Mouse (Mus musculus): ENCODE results near the gene Tbc1d22b.

The Tbc1d22b gene

GRCm38 (mm10) chr17:29549543-29550428 is at the start of gene Tbc1d22b, which contains the start of gene Gm17657:
Gene Tbc1d22b (plus strand): TSS chr17:29549785.
Gene Gm17657 (minus strand): TSS chr17:29549638.
- in situ Hi-C loops (cut with MboI; ENCODE audit: low sequenced_read_pairs): no loop called here

DNA sequence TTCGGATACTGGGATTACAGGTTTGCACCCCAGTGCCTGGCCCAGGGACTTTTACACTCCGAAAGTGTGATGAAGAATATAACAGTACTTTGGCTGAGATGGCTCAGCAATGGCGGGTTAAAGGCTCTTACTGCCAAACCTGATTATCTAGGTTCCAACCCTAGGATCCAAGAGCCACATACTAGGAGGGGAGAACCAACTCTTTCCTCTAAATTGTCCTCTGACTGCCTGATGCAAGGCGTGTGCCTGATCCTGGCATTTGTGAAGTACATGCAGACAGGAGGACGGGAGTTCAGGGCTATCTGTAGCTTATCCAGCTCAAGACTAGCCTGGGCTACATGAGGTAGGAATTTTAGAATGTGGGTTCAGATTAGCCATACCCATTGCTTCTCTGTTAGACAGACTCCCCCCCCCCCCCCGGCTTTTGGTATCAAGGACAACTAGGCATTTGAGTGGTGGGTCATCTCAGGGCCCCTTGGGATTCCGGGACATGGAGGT is 49.3 kb upstream of the Tbc1d22b start:
- in situ Hi-C loops (cut with MboI; ENCODE audit: low sequenced_read_pairs): no loop called here

DNA sequence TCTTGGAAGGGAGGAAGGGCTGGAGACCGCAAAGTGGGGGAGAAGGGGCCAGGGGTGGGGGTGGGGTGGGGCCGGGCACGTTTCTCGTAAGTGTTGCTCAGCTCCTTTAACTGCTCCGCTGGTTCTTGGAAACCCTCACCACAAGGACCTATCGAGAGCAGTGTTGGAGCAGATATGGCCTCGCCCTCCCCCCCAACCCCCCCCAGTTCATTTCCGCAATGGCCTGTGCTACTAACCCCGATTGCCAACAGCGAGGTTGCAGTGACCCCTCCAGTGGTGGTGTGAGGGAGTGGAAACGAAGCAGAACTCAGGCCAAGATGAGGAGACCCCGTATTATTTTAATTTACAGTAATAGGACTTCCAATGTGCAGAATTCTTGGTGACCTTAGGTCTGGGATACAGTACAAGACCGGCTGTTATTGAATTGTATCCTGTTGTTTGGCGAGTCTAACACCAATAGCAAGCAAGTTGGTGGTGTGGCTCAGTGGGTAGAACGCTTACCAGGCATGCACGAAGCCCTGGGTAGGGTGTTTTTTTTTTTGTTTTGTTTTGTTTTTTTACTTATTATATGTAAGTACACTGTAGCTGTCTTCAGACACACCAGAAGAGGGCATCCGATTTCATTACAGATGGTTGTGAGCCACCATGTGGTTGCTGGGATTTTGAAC is 48.6 kb upstream of the Tbc1d22b start:
- in situ Hi-C loops (cut with MboI; ENCODE audit: low sequenced_read_pairs): no loop called here

DNA sequence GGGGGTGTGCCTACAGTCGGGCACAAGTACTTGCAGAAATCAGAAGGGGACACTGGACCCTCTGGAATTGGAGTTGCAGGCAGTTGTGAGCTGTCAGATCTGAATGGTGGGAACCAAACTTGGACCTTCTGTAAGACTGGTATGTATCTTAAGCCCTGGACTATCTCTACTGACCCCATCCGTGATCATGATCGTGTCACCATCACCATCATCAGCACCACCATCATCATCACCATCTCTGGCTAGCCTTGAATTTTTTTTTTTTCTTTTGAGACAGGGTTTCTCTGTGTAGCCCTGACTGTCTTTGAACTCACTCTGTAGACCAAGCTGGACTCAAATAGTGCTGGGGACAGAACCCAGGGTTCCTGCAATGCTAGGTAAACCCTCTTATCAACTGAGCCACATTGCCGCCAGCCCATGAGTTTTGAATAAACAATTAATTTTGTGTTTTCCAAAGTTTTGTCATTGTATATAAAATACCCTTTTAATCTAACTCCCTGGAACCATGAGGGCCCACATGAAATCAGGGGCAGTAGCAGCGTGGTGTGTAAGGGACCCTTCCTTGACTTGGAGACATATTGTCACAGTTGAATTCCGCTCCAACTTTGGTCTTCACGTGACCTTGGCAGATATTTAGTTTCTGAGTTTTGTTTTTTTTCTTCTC is 47.4 kb upstream of the Tbc1d22b start:
- in situ Hi-C loops (cut with MboI; ENCODE audit: low sequenced_read_pairs): no loop called here

GRCm38 (mm10) chr17:29502669-29503665 is 46.6 kb upstream of the Tbc1d22b start:
- in situ Hi-C loops (cut with MboI; ENCODE audit: low sequenced_read_pairs): no loop called here

- in situ Hi-C loops (cut with MboI; ENCODE audit: low sequenced_read_pairs): no loop called here
These were observed 45.9 kb upstream of the Tbc1d22b start for GRCm38 (mm10) chr17:29503700-29504099.

GRCm38 (mm10) chr17:29508927-29509608 is 40.5 kb upstream of the Tbc1d22b start:
- in situ Hi-C loops (cut with MboI; ENCODE audit: low sequenced_read_pairs): no loop called here

DNA sequence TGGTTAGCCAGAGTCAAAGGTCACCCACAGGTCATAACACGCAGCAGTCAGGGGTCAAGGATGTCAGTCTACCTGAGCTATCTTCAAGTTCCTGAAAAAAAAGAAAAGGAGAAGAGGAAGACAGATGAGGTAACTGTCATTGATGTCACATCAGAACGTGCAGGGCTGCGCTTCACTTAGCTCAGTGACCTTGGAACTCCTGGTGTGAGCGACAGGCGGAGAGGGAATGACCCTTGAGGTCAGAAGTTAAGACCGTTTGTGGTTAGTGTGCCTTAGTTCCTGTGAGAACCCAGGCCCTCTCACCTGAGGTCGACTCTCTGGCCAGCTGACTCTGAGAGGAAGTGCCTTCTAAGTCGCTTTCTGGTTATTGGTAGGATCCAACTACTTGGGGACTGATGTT is 38.9 kb upstream of the Tbc1d22b start:
- in situ Hi-C loops (cut with MboI; ENCODE audit: low sequenced_read_pairs): loop anchor here (10.0 kb wide), 1 partner anchor 246 kb away; the partner anchor contains the start of genes BC004004 and Ppil1

- in situ Hi-C loops (cut with MboI; ENCODE audit: low sequenced_read_pairs): loop anchor here (10.0 kb wide), 1 partner anchor 248 kb away; the partner anchor contains the start of genes BC004004 and Ppil1
These were observed 36.4 kb upstream of the Tbc1d22b start for GRCm38 (mm10) chr17:29513044-29513730.

DNA sequence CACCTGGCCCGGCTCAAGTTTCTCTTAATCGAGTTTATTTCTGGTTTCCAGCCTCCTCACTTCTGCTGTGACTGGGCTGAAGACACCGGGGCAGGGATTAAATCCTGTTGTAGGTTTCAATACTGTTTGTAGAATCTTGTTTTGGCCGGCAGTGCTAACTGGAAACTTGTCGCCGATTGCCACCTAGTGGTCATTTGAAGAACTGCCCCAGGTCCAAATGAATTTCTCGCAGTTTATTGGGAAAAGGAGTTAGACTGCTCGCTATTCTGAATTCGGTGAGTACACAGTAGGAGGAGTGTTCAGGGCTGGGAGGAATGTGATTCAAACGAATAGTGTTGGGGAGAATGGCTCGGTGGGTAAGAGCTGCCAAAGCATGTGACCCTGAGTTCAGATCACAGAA is 35.1 kb upstream of the Tbc1d22b start:
- in situ Hi-C loops (cut with MboI; ENCODE audit: low sequenced_read_pairs): loop anchor here (10.0 kb wide), 1 partner anchor 250 kb away; the partner anchor contains the start of genes BC004004 and Ppil1

DNA sequence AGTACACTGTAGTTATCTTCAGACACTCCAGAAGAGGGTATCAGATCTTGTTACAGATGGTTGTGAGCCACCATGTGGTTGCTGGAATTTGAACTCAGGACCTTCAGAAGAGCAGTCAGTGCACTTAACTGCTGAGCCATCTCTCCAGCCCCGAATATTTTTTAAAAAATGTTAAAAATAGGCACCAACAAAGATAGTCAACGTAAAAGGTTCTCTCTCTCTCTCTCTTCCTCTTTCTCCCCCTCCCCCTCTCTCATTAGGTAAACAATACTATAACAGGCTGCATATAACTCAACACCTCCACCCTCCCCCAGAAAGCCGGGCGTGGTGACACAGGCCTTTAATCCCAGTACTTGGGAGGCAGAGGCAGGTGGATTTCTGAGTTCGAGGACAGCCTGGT is 30.9 kb upstream of the Tbc1d22b start:
- in situ Hi-C loops (cut with MboI; ENCODE audit: low sequenced_read_pairs): loop anchor here (10.0 kb wide), 1 partner anchor 254 kb away; the partner anchor contains the start of genes BC004004 and Ppil1

- in situ Hi-C loops (cut with MboI; ENCODE audit: low sequenced_read_pairs): loop anchor here (10.0 kb wide), 1 partner anchor 255 kb away; the partner anchor contains the start of genes BC004004 and Ppil1
These were observed 29.9 kb upstream of the Tbc1d22b start for GRCm38 (mm10) chr17:29519731-29520130.

GRCm38 (mm10) chr17:29525613-29526012 is 24.0 kb upstream of the Tbc1d22b start:
- in situ Hi-C loops (cut with MboI; ENCODE audit: low sequenced_read_pairs): no loop called here

- in situ Hi-C loops (cut with MboI; ENCODE audit: low sequenced_read_pairs): no loop called here
These were observed 20.9 kb upstream of the Tbc1d22b start for GRCm38 (mm10) chr17:29528568-29529187.

DNA sequence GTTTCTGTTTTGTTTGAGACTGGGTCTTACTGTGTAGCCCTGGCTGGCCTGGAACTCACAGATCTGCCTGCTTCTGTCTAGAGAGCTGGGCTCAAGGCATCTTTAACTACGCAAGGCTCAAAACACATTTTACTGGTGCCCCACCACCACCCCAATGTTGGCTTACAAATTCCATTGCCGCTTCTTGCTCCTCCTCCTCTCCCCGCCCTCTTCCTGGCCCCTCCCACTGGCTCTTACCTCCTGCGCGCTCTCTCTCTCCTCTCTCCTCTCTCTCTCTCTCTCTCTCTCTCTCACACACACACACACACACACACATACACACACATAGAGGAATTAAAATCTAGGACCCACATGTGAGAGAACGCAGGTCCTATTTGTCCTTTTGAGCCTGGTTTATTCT is 19.1 kb upstream of the Tbc1d22b start:
- in situ Hi-C loops (cut with MboI; ENCODE audit: low sequenced_read_pairs): no loop called here

DNA sequence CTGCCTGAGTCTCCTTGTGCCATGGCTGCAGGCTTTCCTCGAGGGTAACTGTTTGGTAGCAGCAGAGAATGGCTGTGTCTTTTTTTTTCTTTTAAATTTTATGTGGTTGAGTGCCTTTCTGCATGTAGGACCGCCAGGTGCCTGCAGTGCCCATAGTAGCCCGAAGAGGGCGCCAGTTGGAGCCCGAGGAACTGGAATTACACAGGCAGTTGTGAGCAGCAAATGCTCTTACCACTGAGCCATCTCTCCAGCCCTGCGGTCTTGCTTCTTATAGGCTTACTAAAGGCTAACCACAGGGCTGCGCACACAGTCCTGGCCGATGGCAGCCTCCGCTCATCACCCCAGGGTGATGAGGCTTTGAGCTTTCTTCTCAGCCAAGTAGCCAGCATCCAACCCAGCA is 18.3 kb upstream of the Tbc1d22b start:
- in situ Hi-C loops (cut with MboI; ENCODE audit: low sequenced_read_pairs): no loop called here

- in situ Hi-C loops (cut with MboI; ENCODE audit: low sequenced_read_pairs): no loop called here
These were observed 17.7 kb upstream of the Tbc1d22b start for GRCm38 (mm10) chr17:29531757-29532384.

DNA sequence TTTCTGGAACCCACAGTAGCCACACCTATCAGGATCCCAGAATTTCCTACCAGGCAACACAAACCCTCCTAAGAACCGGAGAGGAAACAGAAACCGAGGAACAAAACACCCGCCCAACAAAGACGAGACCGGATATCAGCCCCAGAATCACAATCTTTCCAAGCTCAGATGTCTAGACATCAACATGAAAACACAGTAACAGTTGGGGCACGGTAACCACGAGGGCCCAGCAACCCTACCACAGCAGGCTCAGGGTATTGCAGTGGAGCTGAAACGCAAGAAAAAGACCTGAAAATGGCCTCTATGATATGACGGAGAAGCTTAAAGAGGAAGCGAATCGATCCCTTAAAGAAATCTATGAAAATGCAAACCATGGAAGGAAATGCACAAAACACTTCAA is 15.7 kb upstream of the Tbc1d22b start:
- in situ Hi-C loops (cut with MboI; ENCODE audit: low sequenced_read_pairs): no loop called here
